Mouse (Mus musculus) frontal cortex, postnatal 10 days (tissue): ENCODE measurements at regions not wholly inside any gene's neighbourhood (a gene's known extent, or its start where the extent isn't known, plus 50 kb on each side); places are given as distances from the start of the nearest gene placed in this dataset.

Experiments used
- DNase-seq, 2 experiments: peaks; one replicate each; pipeline ENCODE4 v3.0.0; 2022; ENCODE audit warnings: low spot score in 2 of 2, mixed read lengths in 1 of 2

GRCm38 (mm10) chr2:116979561-116980391 is 101.3 kb downstream of the Tmco5 start:
- DNase-seq = peak; percentile 33 to 49

DNA sequence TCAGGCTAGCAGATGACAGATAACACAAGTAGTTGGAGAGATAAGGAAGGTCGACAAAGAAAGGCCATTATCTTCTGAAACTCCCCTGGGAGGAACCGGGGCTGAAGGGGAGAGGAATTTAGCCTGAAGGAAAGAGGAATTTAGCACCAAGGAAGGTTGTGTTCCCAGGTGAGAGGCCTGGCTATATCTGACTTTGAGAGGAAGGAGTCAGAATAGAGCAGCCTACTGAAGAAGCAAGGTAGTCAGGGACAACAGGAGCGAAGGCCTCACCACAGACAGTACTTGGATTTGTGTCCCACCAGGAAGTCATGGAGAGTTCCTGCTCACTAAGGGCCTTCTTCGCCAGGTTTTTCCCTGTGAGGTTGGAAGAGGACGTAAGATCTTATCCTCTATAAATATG is 102.2 kb downstream of the Tmco5 start:
- DNase-seq = no peak

GRCm38 (mm10) chr2:116983351-116983750 is 104.9 kb downstream of the Tmco5 start:
- no peak for DNase-seq

- no peak for DNase-seq
Measured at GRCm38 (mm10) chr2:116983821-116984351, 105.4 kb downstream of the Tmco5 start.

DNA sequence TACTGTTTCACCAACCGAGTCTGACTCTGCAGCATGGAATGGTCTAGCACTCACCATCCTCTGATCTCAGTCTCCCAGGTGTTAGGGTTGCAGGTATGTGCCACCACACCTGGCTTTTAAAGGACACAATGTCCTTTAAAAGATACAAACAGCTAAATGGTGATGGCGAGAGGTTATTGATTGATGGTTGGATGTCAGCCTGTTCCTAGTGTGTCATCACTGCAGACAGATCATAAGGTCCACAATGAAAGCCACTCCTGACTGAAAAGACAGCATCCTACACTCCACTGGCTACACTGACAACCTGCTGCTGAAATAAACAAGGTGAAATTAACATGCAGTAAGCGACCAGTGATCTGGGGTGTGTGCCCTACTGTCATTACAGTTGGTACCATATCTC is 106.1 kb downstream of the Tmco5 start:
- DNase-seq = no peak

GRCm38 (mm10) chr2:116985549-116985948 is 107.1 kb downstream of the Tmco5 start:
- no peak for DNase-seq

DNA sequence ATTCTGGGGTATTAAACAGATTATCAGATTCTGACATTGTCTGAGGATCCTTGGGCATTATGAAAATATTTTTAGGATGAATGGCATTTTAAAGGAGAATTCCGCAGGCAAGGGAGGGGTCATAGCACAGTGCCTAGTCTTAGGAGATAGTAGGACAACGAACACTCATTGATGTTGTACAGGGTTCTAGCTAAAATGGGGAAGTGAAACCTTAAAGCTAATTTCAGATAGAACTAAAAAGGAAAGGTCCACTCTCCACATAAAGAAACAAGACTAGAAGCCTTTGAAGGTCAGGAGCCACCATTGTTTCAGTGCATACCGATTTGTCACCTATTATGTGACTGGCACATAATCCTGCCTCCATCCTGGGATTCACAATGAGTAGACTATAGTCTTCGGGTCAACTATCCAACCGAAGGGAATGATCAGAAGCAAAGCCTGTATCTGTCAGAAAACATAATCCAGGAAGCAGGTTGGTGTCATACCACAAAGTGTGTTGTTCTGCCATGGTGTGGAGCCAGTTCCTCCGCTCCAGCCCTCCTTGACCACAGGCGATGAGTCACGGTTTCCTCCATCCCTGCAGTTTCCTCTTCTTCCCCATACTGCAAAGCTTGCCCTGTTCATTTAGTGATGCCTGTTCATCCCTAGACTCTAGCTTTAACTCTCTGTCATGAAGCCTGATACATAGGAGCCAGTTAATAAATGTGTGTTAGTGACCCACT is 110.6 kb downstream of the Tmco5 start:
- no peak for DNase-seq

- DNase-seq = no peak
Measured at GRCm38 (mm10) chr2:116990106-116990505, 111.6 kb downstream of the Tmco5 start.

DNA sequence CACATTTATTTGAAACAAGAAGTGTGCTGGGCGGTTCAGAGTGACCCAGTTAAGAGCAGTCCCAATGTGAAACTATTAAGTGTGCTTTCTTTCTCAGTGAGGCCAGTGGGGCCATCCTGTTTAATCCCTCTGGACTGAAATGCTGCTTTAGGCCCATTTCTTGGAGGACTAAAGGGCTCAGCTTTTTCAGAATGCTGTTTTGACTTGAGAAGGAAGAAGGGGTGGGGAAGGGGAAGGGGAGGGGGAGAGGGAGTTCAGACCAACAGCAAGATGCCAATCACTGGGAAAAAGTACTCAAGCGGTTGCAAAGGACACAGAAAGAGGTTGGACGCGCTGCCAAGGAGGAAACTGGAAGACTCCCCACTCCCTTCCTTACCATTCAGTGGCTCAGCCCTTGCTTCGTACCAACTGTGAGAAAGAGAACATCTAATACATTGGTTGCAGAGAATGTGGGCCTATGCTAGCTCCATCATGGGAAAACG is 113.1 kb downstream of the Tmco5 start:
- no peak for DNase-seq

DNA sequence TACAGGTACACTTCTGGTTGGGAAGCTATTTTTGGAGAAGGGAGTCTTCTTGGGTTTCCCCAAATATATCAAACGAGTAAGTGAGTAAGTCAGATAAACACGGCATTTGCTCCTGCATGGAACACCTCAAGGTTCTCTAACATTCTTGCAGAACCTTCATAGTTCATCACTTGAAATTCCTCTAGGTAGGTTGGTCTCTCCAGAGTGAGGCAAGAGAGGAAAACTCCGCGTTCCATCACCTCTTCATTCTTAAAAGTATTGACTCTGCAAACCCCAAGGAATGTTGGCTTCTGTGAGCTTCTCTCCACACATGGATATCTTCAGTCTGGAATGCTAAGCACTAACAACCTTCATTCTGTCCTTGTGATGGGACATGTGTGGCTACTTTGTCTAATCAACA is 115.2 kb downstream of the Tmco5 start:
- DNase-seq = no peak

DNA sequence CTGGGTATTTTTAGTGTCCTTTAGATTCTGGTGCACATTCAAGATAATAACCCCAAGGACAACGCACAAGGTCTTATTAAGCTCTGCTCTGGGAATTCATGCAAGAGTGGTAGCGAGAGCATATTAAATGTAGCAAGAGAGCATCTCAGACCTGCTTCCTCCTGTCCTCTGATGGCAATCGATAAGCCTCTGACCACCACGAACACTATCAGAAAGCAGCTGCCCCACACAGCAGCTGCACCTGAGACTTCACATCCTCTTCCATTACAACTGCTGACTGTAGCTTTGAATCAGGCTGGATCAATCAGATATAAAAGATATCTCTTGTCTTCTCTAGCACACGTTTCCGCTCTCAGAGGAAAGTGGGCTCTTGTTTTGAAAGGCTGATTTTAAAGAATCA is 117.8 kb downstream of the Tmco5 start:
- DNase-seq = no peak

GRCm38 (mm10) chr2:116998822-116999221 is 120.3 kb downstream of the Tmco5 start:
- no peak for DNase-seq

DNA sequence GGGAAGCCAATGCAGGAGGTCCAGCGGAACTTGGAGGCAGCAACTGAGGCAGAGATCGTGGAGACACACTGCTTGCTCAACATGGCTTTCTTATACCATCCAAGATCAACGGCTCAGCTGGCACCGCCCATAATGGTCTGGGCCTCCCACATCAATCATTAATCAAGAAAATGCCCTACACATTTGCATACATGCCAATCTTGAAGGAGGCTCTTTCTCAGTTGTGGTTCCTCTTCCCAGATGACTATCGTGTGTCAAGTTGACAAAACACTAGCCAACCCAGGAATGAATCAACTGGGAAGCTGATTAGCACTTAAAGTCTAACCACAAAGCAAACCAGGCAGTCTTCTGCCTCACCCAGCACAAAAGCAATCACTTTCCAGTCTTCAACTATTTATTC is 121.1 kb downstream of the Tmco5 start:
- DNase-seq = no peak

DNA sequence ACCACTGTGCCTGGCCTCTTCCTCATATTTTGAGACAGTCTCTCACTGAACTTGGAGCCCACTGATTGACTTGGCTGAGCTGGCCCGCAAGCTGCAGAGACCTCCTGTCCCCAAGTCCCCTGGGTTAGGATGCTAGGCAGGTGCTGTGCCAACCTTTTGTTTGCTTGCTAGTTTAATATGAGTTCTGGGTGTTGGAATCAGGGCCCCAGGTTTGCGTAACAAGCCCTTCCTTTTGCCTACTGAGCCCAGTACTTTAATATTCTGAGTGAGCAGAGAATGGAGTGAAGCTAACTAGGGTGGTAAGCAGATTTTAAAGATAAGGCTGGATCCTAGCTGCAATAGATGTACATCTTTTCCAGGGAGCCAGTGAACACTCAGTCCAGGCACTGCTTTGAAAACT is 117.2 kb upstream of the Spred1 start:
- no peak for DNase-seq

DNA sequence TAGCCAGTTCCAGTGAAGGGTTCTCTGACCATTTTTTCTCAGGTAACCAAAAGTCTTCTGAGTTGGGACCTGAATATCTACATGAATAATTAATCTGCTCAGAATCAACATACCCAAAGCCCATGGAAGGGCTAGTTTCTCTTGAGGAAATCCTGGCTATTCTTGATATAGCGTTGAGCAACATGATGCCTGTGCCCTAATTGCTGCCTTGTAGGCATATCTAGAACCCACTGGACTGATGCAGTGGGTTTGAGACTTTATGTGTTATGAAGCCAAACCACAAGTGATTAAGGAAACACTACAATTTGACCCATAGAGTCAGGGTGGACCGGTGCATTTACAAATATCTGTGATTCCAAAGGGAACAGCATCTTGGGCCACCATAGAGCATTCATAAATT is 114.3 kb upstream of the Spred1 start:
- no peak for DNase-seq

GRCm38 (mm10) chr2:117008922-117009321 is 112.3 kb upstream of the Spred1 start:
- DNase-seq = no peak

DNA sequence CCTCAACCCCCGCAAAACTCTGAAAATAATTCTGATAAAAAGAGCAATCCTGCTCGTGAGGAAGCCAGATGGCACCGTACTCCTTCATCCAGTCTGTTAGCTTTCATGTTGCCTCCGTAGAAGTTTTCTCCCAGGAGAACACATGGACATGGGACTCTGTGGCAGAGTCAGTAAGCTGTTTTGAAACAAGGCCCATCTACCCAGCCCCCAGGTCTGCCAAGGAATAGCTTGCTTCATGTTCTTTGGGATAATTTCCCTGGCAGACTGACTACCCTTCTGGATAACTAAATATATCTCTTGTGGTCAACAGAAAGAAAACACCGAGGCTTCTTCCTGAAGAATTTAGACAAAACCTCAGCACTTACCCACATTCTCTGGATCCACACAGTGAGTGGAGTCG is 111.2 kb upstream of the Spred1 start:
- no peak for DNase-seq

GRCm38 (mm10) chr2:117010942-117011341 is 110.2 kb upstream of the Spred1 start:
- DNase-seq = no peak

- peak; percentile 13 to 59 for DNase-seq
Measured at GRCm38 (mm10) chr2:117017921-117018651, 103.1 kb upstream of the Spred1 start.

DNA sequence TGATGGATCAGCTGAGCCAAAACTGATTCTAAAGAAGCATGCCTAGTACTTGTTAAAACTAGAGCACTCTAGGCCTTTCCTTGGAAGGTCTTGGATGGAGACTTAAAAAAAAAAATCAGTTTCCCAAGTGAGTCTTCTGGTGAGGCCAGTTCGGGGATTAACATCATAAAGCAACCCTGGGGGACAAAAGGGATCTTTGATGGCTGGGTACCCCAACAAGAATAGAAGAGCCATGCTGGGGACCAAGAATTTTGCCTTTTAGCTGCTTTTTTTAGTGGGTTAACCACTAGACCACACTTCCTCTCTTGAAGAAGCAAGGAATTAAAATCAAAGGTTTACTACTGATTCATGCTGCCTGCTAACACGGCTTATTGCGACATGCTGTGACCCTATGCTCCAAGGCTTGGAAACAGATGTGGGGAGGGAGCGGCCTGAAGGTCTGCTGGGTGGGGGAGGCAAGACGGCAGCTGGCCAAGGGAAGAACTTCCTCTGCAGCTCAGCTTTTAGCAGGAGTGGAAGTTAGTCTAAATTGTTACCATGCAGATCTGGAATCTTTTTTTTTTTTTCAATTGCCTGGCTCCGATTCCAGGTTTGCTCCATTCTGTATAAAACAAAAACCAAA is 102.1 kb upstream of the Spred1 start:
- peak; percentile 39 to 42 for DNase-seq

GRCm38 (mm10) chr2:117019552-117019951 is 101.6 kb upstream of the Spred1 start:
- DNase-seq = no peak

GRCm38 (mm10) chr2:117021787-117022186 is 99.4 kb upstream of the Spred1 start:
- no peak for DNase-seq
